Mouse (Mus musculus) myocyte (in vitro differentiated cells): Measurements from ENCODE around the gene Slc17a5. TPM values are rescaled to one million over a fixed set of nuclear protein-coding genes. Genes with fewer than 3 reads are reported as not detected.
"Not testable (repeated sequence)": the region's sequence is repeated elsewhere in the genome, so short reads cannot be mapped to it uniquely, and the experiment has no call there.

ENCODE experiments used
- H3K27me3 ChIP-seq: one replicate; pipeline ENCODE4 v1.6.1; 2011; ENCODE audit not compliant: control insufficient read depth, insufficient read depth, insufficient read length
- H3K36me3 ChIP-seq: one replicate; pipeline ENCODE4 v1.6.1; 2011; ENCODE audit not compliant: control insufficient read depth, insufficient read depth
- H3K4me2 ChIP-seq: one replicate; pipeline ENCODE4 v1.6.1; 2011; ENCODE audit warnings: low read depth, control low read depth
- H3K4me3 ChIP-seq: one replicate; pipeline ENCODE4 v1.5.1; 2011; ENCODE audit warnings: mild to moderate bottlenecking, control low read depth, moderate library complexity
- H3K79me2 ChIP-seq: one replicate; pipeline ENCODE4 v1.6.1; 2011; ENCODE audit not compliant: control insufficient read depth, insufficient read depth
- H3ac ChIP-seq: one replicate; pipeline ENCODE4 v1.6.1; 2011; ENCODE audit not compliant: control insufficient read depth, insufficient read length
- CEBPB ChIP-seq: IDR thresholded peaks from 2 replicates; pipeline ENCODE4 v1.6.1; 2011; ENCODE audit warnings: mild to moderate bottlenecking, moderate library complexity; ENCODE audit not compliant: poor library complexity, insufficient read depth, severe bottlenecking
- E2F4 ChIP-seq: IDR thresholded peaks from one replicate; pipeline ENCODE4 v1.6.1; 2011; ENCODE audit warnings: mild to moderate bottlenecking, control low read depth, moderate library complexity; ENCODE audit not compliant: insufficient read depth
- MAX ChIP-seq: IDR thresholded peaks from one replicate; pipeline ENCODE4 v1.6.1; 2011; ENCODE audit warnings: low read depth, mild to moderate bottlenecking, control low read depth
- MYOD1 ChIP-seq, 3 experiments: IDR thresholded peaks; one replicate each; pipeline ENCODE4 v1.6.1; 2011; ENCODE audit warnings: control low read depth in 2 of 3, low read depth in 2 of 3, mild to moderate bottlenecking in 2 of 3, moderate library complexity in 1 of 3; ENCODE audit not compliant: insufficient read length in 2 of 3, control insufficient read depth in 1 of 3
- MYOG ChIP-seq, 3 experiments: IDR thresholded peaks; one replicate each; pipeline ENCODE4 v1.6.1; 2011; ENCODE audit warnings: control low read depth in 2 of 3, low read depth in 2 of 3, mild to moderate bottlenecking in 2 of 3; ENCODE audit not compliant: insufficient read length in 2 of 3, control insufficient read depth in 1 of 3, insufficient read depth in 1 of 3
- POLR2A ChIP-seq: IDR thresholded peaks from one replicate; pipeline ENCODE4 v1.6.1; 2011; ENCODE audit warnings: low read depth, mild to moderate bottlenecking, control low read depth, moderate library complexity; ENCODE audit not compliant: insufficient read length
- POLR2AphosphoS2 ChIP-seq: IDR thresholded peaks from one replicate; pipeline ENCODE4 v1.6.1; 2011; ENCODE audit warnings: low read depth, control low read depth; ENCODE audit not compliant: insufficient read length
- REST ChIP-seq: IDR thresholded peaks from one replicate; pipeline ENCODE4 v1.6.1; 2011; ENCODE audit warnings: mild to moderate bottlenecking, control low read depth, moderate library complexity; ENCODE audit not compliant: insufficient read depth, insufficient read length
- SRF ChIP-seq: IDR thresholded peaks from one replicate; pipeline ENCODE4 v1.6.1; 2011; ENCODE audit warnings: low read depth; ENCODE audit not compliant: control insufficient read depth, insufficient read length
- TCF12 ChIP-seq: IDR thresholded peaks from one replicate; pipeline ENCODE4 v1.6.1; 2011; ENCODE audit warnings: mild to moderate bottlenecking, control low read depth; ENCODE audit not compliant: poor library complexity, insufficient read depth, severe bottlenecking
- TCF3 ChIP-seq: IDR thresholded peaks from one replicate; pipeline ENCODE4 v1.6.1; 2011; ENCODE audit warnings: low read depth, control low read depth; ENCODE audit not compliant: insufficient read length
- USF1 ChIP-seq: IDR thresholded peaks from one replicate; pipeline ENCODE4 v1.6.1; 2011; ENCODE audit warnings: low read depth, mild to moderate bottlenecking, control low read depth, moderate library complexity
- polyA plus RNA-seq: library from polyadenylated mRNA; unstranded; fragments of >200 nt; fragmentation: generic; extraction: Trizol; gene quantifications from one replicate; pipeline ENCODE4 v1.2.1, GENCODE M21; 2012; ENCODE audit warnings: missing spikeins

Slc17a5 gene
- polyA plus RNA-seq, 1 experiment: 4.7 TPM

- no peaks in the 10 kb centered on the region for H3K79me2 ChIP-seq
- no peak overlapping the region for H3K4me3 ChIP-seq
- no peaks in the 10 kb centered on the region for H3K36me3 ChIP-seq
- no peak overlapping the region for H3K4me2 ChIP-seq
- no peak overlapping the region for H3ac ChIP-seq
- TF ChIP-seq MAX (no peak), TCF12 (no peak), E2F4 (no peak), MYOD1 (IDR thresholded peaks at IDR 0.05; ENCODE audit: control insufficient read depth in 1 of 3, insufficient read length in 2 of 3, low read depth in 2 of 3) (no peak), REST (no peak), CEBPB (no peak), TCF3 (no peak), MYOG (IDR thresholded peaks at IDR 0.05; ENCODE audit: control insufficient read depth in 1 of 3, insufficient read depth in 1 of 3, insufficient read length in 2 of 3, low read depth in 2 of 3) (no peak), USF1 (no peak), POLR2A (no peak), POLR2AphosphoS2 (no peak), SRF (no peak)
- no peaks in the 10 kb centered on the region for H3K27me3 ChIP-seq
Measured at GRCm38 (mm10) chr9:78493171-78493570, 94.7 kb downstream of the Slc17a5 start.

DNA sequence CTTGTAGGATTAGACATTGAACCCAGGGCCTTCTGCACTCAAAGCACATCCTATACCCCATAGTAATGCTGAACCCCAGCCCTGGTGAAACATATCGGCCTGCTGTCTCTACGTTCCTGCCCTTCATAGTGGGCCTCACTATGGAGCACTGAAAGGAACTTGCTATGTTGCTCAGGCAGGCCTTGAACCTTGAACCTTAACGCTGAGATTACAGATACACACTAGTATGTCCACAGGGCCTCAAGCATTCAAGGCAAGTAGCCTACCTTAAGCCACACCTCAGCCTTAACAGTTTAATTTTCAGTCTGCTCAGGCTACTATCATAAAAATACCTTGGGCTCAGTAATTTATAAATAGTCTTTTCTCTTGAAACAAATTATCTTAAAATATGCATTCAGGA is 95.6 kb downstream of the Slc17a5 start:
- Histone ChIP-seq H3K27me3 (no peaks in the 10 kb centered on the region), H3K4me3 (no peak overlapping the region), H3K36me3 (no peaks in the 10 kb centered on the region), H3ac (no peak overlapping the region), H3K79me2 (no peaks in the 10 kb centered on the region), H3K4me2 (no peak overlapping the region)
- TF ChIP-seq USF1 (no peak), POLR2AphosphoS2 (no peak), MYOD1 (IDR thresholded peaks at IDR 0.05; ENCODE audit: control insufficient read depth in 1 of 3, insufficient read length in 2 of 3, low read depth in 2 of 3) (no peak), TCF3 (no peak), CEBPB (no peak), MAX (no peak), POLR2A (no peak)

DNA sequence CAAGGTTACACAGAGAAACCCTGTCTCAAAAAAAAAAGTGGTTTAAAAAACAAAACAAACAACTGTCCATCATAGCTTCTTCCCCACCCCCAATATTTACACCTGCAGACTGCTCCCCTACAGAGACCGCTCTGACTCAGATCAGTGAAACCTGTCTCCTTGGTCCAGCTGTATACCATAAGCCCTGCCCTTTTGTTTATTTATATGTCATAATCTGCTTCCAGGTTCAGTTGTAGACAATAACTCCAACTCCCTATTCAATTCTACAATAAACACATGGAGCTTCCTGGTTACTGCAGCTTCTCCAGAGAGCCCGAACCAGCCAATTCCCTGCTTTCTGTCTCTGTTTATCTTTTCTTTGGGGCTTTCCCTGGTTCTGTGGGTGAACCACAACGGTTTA is 96.7 kb downstream of the Slc17a5 start:
- H3K27me3 ChIP-seq: no peaks in the 10 kb centered on the region
- no peaks in the 10 kb centered on the region for H3K79me2 ChIP-seq
- no peak overlapping the region for H3K4me2 ChIP-seq
- no peak overlapping the region for H3ac ChIP-seq
- TF ChIP-seq MYOG (IDR thresholded peaks at IDR 0.05; ENCODE audit: control insufficient read depth in 1 of 3, insufficient read depth in 1 of 3, insufficient read length in 2 of 3, low read depth in 2 of 3) (no peak), CEBPB (no peak), POLR2A (no peak), TCF3 (no peak), REST (no peak), MYOD1 (IDR thresholded peaks at IDR 0.05; ENCODE audit: control insufficient read depth in 1 of 3, insufficient read length in 2 of 3, low read depth in 2 of 3) (no peak)
- no peaks in the 10 kb centered on the region for H3K36me3 ChIP-seq
- no peak overlapping the region for H3K4me3 ChIP-seq

GRCm38 (mm10) chr9:78488890-78489420 is 98.9 kb downstream of the Slc17a5 start, which contains the start of gene Eef1a1:
TSS of gene Eef1a1 (minus strand) at chr9:78489151.
- Histone ChIP-seq H3K27me3 (no peaks in the 10 kb centered on the region), H3K4me2 (peak within 1 kb of the TSS; percentile 92), H3ac (no peak within 1 kb of the TSS), H3K4me3 (peak within 1 kb of the TSS; percentile 28), H3K36me3 (no peaks in the 10 kb centered on the region), H3K79me2 (no peaks in the 10 kb centered on the region)
- no peak for TF ChIP-seq REST
- TF ChIP-seq USF1: no peak
- TF ChIP-seq E2F4: no peak
- TF ChIP-seq POLR2A: peak; percentile 29
- peak in 1 of 3 experiments; percentile 33 for TF ChIP-seq MYOG (IDR thresholded peaks at IDR 0.05; ENCODE audit: control insufficient read depth in 1 of 3, insufficient read depth in 1 of 3, insufficient read length in 2 of 3, low read depth in 2 of 3)
- no peak for TF ChIP-seq POLR2AphosphoS2
- TF ChIP-seq SRF: no peak
- peak in 2 of 3 experiments; percentile 45 to 68 for TF ChIP-seq MYOD1 (IDR thresholded peaks at IDR 0.05; ENCODE audit: control insufficient read depth in 1 of 3, insufficient read length in 2 of 3, low read depth in 2 of 3)
- no peak for TF ChIP-seq MAX
- TF ChIP-seq CEBPB: no peak
- no peak for TF ChIP-seq TCF12

DNA sequence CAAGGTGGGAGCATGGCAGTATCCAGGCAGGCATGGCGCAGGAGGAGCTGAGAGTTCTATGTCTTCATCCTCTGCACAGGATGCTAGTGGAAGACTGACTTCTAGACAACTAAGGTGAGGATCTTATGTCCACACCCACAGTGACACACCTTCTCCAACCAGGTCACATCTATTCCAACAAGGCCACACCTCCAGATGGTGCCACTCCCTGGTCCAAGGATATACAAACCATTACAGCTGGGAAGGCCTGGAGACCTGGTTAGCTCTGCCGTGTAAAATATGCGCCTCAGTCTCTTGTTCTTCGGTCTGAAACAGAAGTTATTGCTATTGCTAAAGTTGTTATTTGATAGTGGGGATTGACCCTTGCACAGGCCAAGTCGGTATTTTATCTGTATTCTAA is 99.8 kb downstream of the Slc17a5 start:
- H3ac ChIP-seq, H3K36me3 ChIP-seq, H3K27me3 ChIP-seq, H3K79me2 ChIP-seq: not testable (repeated sequence)
- H3K4me2 ChIP-seq: peak overlapping the region; percentile 92
- peak overlapping the region; percentile 28 for H3K4me3 ChIP-seq

Other genes with a start within 250 kb of the Slc17a5 start
- gene Gsta2, start 232.3 kb downstream of the Slc17a5 start, polyA plus RNA-seq: 0.20 TPM
- gene Dppa5a, start 219.9 kb downstream of the Slc17a5 start, polyA plus RNA-seq: not detected
- gene Ooep, start 209.3 kb downstream of the Slc17a5 start, polyA plus RNA-seq: 0.01 TPM
- not detected for gene Ddx43, start 192.3 kb downstream of the Slc17a5 start, polyA plus RNA-seq
- 0.56 TPM for gene Cgas, start 144.8 kb downstream of the Slc17a5 start, polyA plus RNA-seq
- gene Mto1, start 139.8 kb downstream of the Slc17a5 start, polyA plus RNA-seq: 10.8 TPM
- 0.13 TPM for gene Gm17324, start 139.3 kb downstream of the Slc17a5 start, polyA plus RNA-seq
- gene Eef1a1, start 98.9 kb downstream of the Slc17a5 start, polyA plus RNA-seq: 8,203 TPM
- 5.3 TPM for gene Cd109, start 27.5 kb upstream of the Slc17a5 start, polyA plus RNA-seq